Mouse (Mus musculus): ENCODE measurements at regions not wholly inside any gene's neighbourhood (a gene's known extent, or its start where the extent isn't known, plus 50 kb on each side); places are given as distances from the start of the nearest gene placed in this dataset.
"Not testable (repeated sequence)": the region's sequence is repeated elsewhere in the genome, so short reads cannot be mapped to it uniquely, and the experiment has no call there.

DNA sequence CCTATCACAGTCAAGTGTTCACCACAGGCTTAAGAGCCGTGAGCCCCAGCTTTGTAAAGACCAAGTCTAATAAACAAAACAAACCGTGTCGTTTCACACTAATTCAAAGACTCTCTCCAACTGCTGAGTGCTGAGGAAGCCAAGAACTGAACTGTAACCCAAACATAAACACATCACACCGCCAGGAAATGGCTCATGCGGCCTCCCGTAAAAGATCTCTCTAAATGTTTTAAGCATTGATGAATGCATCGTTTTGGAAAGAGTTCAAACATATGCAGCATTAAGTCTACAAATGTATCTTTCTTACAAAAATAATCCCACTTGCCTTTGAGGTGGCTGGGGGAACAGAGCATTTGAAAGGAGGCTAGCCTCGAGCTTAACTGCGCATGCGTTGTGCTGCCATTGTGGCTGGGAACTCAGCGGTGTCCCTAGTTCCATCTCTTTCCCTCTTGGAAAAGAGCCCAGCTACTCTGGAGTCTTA lies 280.7 kb downstream of the Gxylt1 start:
- no peak for DNase-seq

DNA sequence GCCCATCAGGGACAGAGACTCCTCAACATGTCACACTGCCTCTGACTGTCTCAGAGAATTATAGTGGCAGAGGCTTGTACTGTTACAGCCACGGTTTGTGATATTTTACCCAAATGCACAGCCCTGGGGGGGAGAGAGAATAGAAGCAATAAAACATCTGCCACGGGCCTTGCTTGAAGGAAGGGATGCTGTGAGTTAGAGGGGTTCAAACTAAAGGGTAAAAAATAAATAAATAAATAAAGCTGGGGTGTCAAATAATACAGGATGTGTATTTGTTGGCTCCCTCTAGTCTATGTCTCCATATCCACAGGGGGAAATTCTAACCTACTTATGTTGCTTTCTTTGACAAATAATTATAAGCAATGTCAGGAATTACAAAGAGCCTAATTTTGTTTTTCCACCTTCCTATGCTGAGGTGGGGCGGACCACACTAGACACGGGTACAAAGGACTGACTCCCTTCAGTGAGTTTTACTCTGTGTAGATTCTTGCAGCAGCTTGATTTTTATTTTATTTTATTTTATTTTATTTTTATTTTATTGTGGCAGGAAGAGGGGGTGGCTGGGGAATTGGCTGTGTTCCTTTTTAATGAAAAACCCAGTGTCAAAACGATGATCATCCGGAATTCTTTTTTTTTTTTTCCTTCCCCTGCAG lies 281.3 kb downstream of the Gxylt1 start:
- DNase-seq: no peak

DNA sequence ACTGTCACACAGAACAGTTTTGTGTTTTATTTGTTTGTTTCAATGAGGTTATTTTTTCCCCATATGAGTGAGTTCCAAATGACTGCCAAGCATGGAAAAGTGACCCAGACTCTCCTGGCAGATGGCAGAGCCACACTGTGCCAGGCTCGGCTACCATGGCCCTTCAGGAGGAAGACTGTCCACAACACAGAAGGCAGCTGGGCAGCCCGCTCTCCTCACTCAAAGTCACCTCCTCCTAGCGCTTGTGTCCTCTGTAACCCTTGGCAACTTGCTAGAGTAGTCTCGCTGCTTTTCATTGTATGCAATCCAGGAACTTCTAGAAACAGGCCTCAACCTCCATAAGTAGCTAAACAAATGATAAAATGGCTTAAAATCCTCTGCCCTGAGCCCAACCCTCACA lies 299.2 kb downstream of the Gxylt1 start:
- DNase-seq: no peak

DNA sequence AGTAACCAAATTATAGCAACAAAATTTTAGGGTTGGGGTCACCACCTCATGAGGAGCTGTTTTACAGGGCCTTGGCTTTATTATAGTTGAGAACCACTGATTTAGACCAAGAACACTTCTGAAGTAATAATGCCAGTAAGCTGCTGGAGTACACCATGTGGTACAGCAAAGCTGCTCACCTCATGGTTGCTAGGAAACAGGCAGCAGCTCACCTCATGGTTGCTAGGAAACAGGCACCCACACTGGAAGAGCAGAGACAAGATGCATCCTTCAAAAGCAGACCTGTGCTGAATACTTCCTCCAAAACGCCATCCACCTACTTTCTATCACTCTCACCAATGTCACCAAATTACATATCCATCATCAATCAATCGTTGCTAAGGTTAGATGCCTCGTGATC lies 300.0 kb downstream of the Gxylt1 start:
- DNase-seq: no peak

DNA sequence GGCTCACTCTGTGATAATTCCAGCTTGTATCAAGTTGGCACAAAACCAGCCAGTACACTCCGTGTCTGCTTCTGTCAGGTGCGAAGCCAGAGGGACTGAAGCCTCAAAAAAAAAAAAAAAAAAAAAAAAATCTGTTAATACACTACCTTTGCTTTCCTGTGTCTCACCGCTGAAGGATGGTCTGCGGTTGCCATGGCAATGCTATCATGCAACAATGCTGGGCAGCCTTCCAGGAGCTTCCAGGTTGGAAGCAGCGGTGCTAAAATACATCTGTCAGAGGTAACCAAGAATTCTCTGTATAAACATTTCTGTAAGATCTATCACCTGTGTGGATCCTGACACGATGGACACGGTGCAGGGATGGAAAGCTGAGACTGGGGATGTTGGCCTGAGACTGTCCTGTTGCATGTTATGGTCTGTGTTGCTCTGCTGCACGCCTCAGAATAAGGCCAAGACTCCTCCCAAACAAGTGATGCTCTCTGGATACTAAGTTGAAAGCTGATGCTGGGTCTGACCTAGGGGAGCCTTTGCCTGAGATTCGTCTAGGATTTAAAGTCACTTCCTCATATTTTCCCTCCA lies 301.2 kb downstream of the Gxylt1 start:
- DNase-seq: no peak

DNA sequence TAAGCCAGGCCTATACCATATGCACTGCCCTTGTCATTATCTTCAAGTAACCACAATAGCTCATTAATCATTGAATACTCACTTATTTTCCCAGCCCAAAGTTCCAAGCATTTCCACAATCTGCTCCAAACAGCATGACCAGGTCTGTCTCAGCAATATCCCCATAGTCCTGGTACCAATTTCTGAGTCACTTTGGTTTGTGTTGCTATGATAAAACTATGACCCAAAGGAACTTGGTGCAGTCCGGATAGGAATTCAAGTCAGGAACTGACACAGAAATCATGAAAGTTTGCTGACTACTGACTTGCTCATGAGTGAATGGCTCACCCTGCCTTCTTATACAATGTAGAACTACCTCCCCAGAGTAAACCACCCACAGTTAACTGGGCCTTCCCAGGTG lies 309.4 kb downstream of the Gxylt1 start:
- no peak for DNase-seq

DNA sequence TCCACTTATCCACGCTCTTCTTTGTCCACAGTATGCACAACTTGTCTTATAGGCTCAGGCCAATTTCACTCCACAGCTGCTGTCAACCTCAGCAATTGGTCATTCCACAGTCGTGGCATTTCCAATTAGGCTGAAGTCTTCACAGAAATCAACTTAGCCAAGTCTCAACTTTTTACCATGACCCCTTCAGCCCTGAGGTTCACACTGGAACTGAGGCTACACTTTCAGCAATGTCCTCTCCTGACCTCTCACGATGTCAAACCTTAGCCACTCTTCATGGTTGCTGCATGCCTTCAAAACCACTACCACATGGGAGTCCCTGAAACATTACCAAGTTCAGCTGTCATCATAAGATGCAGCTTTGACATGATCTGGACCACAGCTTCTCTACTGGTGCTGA lies 310.1 kb downstream of the Gxylt1 start:
- DNase-seq: no peak

DNA sequence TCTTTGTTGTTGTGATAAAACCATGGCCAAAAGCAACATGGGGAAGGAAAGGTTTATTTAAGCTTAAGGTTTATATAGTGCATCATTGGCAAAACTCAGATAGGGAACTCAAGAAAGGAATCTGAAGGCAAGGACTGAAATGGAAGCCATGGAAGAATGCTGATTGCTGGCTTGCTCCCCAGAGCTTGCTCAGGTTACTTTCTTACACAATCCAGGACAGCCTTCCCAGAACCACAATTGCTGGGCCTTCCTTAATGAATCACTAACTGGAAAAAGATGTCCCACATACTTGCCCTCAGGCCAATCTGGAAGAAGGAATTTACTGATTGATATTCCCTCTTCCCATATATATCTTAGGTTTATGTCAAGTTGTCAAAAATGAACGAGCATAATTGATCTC lies 310.8 kb downstream of the Gxylt1 start:
- DNase-seq: no peak

DNA sequence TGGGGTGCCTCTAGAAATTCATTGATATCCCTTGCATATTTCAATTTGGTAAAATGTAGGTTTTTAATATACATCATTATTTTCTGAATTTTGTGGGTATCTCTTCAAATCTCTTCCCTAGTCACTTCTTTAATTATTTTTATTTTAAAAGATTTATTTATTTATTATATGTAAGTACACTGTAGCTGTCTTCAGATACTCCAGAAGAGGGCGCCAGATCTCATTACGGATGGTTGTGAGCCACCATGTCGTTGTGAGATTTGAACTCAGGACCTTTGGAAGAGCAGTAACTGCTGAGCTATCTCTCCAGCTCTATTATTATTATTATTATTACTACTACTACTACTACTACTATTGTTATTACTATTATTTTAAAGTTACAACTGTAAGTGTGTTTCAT lies 324.1 kb downstream of the Gxylt1 start:
- not testable (repeated sequence) for DNase-seq

DNA sequence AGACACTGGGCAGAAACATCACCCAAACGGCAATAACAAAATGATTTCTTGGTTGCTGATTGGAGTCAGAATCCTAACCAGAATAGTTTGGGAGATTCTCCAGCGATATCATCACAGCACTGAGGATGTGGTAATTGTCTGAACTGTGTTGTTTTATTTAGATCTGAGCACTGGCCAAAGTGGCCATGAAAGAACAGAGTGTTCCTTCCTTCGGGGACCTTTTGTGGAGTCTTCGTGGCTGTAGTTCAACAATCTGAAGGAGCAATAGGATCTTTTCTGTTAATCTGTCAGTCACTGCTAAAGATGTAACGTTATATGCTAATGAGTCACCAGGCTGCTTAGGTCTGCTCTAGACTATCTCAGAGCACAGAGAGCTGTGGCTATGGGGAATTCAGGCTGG lies 328.8 kb downstream of the Gxylt1 start:
- no peak for DNase-seq

DNA sequence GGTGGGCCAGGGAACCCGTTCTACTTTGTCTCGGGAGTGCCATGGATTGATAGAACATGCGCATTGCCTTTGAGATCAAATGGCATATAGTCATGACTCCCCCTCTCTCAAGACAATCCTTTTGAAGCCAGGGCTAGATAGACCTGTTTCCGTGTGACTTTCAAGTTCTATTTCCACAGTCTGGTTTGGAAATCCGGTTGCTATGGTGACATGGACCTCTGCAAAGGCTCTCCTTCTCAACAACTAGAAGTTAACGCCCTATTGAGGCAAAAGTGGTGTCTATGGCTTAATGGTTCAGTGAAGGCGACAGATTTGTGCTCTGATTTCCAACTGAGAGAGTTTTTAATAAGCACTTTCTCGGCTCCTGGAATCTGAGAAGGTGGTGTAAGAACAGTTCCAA lies 371.2 kb downstream of the Gxylt1 start:
- no peak for DNase-seq

DNA sequence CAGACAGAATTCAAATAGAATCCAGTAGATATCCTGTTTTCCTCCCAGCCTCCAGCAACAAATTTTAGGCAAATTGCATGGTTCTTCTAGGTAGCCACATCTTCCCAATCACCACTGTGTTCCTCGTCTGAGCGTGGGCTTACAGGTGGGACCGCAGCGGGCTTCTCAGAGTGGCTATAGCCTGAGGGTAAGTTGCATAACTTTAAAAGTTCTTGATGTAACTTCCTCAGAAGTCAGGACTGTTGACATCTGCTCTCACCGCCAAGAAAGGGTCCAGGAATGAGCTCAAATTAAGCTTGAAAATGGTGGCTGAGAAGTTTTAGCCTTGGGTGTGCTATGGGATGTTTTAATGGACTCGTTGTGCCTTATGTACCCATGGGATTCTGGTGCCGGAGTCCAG lies 377.7 kb downstream of the Gxylt1 start:
- no peak for DNase-seq

DNA sequence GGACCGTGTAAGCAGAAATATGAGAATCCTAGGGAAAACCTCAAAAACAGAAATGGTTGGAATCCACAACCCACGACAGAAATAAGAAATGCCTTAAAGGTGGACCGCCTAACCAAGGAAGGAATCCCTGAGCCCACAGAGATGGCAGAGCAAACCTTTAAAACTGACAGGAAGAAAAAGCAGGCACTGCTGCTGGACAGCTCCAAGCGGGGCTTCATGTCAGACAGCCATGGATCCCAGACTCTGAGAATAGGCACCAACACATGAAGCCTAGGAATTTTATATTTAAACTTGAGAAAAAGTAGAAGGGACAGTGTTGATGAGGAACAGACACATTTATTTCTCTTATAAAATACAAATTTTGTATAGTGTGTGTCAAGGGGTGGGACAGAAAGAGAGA lies 379.1 kb downstream of the Gxylt1 start:
- DNase-seq: no peak

DNA sequence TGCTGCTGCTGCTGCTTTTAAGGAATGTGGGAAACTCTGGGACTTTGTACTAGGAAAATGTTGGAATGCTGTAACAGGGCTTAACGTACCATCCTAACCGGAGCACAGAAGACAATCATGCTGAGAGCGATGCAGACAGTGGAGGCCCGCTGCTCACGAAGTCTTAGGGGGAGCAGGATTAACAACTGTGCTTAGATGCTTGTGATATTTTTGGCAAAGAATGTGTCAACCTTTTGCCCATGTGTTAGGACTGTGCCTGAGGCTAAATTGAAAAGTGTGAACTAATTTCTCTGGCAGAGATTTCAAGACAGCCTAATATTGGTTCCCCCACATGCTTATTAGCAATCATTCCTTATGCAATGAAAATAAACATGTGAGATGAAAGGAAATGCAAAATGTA lies 398.5 kb downstream of the Gxylt1 start:
- no peak for DNase-seq

DNA sequence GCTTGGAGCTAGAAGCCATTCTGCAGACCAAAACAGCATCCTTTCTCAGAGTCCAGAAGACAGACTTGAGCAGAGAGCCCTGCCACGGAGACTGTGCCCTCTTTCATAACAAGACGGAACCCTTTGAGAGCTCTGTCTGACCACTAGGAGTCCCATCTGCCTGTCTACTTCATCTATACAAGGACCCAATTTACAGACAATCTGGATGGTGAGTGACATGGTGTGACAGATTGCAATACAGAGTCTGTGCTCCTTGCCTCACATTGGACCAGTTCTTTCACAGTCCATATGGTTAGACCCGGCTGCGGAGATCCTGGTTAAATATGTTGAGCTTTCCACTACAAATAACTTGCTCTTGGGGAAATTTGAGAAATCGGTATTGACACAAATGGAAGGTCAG lies 410.9 kb downstream of the Gxylt1 start:
- DNase-seq: no peak

DNA sequence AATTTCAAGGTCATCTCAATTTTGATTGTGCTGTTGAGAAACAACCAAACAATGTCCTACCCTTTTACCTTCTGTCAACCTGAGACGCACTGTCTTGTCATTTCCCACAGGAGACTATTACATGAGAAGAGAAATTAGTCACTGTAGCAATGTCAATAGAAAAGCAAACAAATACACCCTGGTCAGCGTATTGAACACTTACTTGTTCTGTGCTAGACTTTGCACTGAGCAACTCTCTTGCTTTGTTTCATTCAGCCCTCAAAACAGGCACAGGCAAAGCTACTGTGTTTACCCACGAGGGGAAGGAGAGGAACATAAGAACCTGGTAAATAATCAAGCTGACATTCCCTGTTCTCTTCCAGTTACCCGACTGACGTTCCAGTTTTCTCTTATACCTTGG lies 424.1 kb downstream of the Gxylt1 start:
- DNase-seq: no peak

DNA sequence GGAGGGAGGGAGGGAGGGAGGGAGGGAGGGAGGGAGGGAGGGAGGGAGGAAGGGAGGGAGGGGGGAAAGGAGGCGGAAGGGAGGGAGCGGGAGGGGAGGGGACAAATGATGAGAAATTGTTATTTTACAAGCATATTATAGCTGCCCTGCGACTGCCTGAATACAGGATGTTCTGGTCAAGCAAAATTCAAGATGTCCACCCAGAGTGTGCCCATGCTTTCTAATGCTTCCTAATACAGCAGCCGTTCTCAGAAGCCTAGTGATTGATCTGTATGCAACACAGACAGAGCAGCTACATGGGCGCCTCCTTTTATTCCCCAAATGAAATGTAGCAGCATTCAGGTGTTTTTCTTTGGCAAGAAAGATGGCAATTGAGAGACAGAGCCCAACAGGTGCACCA lies 434.9 kb downstream of the Gxylt1 start:
- no peak for DNase-seq

DNA sequence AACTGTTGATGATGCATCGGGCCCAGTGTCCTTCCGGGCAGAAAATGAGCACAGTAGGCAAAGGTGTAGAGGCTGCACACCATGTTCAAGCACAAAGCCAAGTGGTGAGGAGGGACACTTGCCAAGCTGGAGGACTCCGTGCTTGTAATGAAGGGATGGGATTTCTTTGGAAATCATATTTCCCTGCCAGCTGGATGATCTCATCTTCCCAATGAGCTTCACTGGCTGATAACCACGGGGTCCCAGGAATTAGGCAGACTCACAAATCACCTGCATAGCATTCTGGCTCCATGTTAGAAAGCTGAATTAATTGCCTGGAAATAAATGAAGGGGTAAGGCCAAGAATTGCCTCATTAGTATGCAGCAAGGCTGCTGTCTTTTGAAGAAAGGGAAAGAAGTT lies 435.4 kb downstream of the Gxylt1 start:
- DNase-seq: no peak

DNA sequence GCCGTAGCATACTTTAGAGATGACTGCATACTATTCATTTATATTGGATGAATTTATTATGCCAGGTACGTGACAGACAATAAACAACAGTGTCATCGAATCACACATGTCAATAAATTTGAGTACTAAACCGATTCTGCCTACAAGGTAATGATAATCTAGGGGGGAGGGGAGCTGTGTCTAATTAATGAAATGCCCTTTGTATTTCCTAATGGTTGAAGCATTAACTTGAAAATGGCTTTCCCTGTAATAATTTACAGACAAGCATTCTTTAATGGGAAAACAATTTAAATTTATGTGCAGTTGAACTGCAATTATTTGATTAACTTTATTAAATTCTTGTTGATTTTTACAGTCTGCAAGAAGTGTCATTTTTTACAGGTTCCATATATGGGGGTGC lies 429.5 kb downstream of the Pdzrn4 start:
- no peak for DNase-seq

All from kidney, adult 11 months (tissue).